Mouse (Mus musculus): ENCODE measurements around the gene Cyb5r3.
A peak's percentile ranks its signal among the peaks of the same experiment; 100 is the strongest.

DNA sequence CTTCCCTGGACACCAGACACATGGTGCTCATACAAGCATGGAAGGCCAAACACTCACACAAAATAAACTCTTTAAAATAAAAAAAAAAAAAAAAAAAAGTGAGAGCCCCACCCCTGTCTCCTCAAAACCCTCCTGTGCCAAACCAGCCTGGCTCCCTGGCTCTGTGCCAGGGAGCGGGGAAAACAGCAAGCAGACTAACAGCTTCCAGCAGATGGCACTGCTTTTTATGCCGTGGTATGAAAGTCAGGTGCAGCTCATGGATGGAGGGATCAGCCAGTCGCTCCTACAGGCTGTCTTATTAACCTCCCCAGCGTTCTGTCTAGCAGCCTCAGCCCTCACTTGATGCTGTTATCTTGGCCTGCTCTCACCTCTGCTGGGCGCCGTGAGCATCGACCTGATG is 54.0 kb downstream of the Cyb5r3 start:
- no peak for TF ChIP-seq POLR2A (IDR thresholded peaks at IDR 0.05; ENCODE audit: low read depth, low read length)
- peak; percentile 64 for TF ChIP-seq CTCF (conservative IDR thresholded peaks at IDR 0.05; ENCODE audit: insufficient read depth, insufficient read length, low read depth, low read length)
